Mouse (Mus musculus) urinary bladder, postnatal 4 days (tissue): ENCODE data around the gene A630089N07Rik.
A peak's percentile ranks its signal among the peaks of the same experiment; 100 is the strongest.

Source experiments
- DNase-seq, 2 experiments: peaks; one replicate each; pipeline ENCODE4 v3.0.0; 2021 to 2022; ENCODE audit warnings: low spot score in 2 of 2

A630089N07Rik gene

DNA sequence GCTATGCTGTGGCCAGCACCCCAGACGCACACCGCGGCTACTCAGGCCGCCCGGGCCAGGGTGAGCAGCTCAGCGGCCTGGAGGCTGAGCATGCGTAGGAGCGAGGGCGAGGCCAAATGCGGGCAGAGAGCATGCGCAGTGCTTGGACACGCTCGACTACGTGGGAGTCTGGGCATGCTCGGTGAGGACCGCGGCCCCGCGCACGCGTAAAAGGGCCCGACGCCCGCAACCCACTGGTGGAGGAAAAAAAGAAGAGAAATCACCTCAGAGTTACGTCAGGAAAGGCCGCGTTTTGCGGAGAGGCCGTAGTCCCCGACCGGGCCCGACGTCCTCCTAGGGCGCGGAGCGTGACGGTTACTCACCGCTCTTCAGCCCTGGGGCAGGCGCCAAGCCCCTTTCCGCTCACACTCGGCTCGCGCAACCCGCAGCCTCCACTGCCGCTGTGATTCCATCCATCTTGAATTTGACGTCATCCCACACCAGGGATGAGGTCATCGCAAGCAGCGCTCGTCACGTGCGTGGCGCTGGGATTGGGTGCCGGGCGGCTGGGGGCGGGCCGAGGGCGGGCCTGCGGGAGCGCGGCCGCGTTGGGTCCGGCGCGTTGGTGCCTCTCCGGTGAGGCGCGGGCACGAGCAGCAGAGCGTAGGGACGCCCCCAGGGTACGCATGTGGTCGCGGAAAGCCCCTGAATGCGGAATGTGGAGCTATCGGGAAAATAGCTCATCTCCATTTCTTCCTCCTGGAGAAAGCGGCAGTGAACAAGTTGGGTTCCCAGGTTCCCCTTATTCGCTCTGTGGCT is 119.9 kb downstream of the A630089N07Rik start, which contains the start of the genes C2cd2 and Zbtb21:
TSS of gene C2cd2 (minus strand) at position 448 of the 798 bp plus-strand sequence.
TSS of gene Zbtb21 (minus strand) at position 472 of the 798 bp plus-strand sequence.
- DNase-seq: peak; percentile 95 to 96

DNA sequence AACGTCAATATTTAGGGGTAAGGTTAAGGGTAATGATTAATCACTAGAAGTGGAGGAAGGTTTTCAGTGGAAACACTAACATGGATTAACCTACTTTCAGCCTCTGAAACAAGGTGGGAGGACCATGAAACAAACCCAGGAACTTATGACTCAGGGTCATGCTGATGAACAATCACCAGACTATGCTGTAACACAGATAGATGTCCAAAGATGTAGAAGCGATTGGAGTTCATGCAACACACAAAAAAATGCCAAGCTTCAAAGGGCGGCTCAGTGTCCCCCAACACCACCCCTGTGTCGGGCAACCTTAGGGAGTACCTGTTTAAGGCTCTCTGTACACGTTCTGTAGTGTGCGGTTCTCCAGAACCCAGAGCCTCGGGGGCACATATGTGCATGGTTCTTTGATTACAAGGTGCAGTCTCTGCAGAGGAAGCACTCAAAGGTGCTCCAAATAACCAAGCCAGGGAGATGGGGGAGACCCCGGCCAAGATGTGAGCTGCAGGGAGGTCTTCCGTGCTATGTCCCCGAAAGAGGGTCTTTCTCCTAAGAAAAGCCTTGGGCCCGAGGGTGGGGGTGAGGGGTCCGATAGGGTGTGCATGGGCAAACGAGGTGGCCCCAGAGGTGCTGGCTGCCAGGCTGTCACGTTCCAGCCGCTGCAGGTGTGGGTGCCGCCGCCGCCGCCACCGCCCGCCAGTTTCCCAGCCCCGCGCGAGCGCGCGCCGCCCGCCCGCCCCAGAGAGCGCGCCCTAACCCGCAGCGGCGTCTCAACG is 120.7 kb downstream of the A630089N07Rik start:
- no peak for DNase-seq

DNA sequence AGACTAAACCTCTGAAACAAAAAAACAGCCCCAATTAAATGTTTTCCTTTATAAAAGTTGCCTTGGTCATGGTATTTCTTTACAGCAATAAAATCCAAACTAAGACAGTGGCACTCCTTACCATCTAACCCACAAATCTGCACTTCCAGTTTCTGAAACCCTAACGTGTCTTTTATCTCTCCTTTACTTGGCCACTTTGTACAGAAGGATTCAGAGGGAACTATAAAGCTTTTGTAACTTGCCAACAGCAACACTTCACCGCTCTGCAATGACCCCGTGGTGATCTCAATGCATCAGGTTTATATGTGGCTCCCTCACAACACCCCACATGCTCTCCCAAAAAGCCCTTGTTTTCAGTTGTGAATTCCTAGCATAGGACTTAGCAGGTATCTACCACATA is 121.9 kb downstream of the A630089N07Rik start:
- no peak for DNase-seq

DNA sequence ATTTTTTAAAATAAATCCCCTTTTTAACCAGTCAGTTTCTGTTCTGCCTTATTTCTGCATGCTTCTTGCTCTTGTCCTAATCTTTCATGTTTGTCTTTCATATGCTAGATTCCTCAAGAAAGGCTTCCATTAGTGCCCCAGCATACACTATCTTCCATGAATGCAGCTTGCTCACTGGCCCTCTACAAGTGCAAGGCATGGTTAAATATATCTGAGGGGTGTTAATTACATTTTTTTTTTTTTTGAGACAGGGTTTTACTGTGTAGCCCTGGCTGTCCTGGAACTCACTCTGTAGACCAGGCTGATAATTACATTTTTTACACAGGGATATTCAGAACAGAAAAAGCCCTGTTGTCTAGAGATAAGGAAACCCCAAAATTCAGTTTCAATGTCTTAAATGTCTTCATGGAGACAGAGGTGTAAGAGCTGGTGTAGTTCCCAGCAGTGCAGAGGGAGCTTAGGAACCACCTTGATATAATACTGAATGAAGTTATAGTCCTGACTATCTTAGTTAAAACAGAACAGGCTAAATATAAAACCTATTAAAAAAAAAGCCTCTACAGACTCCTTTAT is 123.8 kb downstream of the A630089N07Rik start:
- no peak for DNase-seq

DNA sequence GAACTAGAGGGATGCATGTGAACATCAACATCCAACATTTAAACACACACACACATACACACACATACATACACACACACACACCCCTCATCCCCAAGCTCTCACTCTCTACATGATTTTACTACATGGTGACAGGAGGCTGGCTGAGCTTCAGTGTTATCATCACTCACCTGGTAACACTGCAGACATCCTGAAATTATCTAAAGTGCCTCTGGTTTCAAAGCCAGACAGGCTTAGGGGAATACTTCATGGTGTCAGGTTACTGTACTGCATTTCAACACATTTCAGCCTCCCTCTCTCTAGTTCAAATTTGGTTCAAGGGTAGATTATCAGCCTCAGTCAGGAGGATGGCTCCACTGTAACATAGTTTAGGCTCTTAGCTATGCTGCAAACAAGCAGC is 124.6 kb downstream of the A630089N07Rik start:
- no peak for DNase-seq

DNA sequence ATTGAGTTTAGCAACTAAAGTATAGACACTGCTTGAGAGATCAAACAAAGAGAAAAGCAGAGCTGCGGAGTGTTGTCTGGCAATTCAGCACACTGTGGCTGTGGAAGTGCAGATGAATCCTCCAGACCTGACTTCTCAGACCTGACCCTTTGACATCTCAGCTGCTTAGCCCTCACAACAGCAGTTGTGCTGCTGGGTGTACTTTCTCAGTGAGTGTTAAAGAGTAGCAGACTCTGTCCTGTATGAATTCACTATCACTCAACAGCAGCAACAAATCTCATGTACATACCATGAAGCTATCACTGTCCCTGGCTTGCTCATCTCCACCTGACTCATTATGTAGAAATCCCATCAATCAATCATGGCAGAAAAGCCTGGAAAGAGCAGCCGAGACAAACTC is 126.2 kb downstream of the A630089N07Rik start:
- no peak for DNase-seq

DNA sequence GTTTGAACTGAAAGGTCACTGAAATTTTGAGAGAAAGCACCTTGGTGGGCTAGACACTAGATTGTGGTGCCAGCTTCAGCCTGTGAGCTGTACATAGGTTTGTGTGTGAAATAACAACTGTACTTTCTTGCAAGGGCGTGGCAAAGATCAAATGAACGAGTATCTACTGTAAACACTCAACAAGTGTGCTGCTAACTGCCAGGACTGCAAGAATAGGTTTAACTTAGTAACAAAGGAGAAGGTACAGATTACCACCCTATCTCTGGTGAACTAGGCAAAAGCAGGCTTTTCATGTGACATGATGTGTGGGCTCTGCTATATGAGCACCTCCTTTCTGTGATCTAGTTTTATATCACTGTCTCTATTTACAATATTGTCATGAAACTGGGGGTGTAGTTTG is 128.9 kb downstream of the A630089N07Rik start:
- no peak for DNase-seq

DNA sequence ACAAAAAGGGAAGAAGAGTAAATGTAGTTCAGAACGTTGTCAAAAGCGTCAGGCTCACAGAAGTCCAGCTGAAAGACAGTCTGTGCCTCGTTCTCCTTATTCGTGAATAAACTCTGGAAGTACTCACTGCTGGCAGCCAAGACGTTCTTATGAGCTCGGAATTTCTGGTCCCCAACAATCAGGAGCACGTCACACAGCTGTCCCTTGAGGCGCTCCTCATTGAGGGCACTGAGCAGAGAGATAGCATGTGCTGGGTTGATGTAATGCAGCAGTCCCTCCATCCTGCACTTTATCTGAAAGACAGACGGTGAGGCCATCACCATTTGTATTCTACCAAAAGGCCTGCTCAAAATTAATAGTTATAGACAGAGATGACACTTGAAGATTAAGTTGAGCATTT is 129.4 kb downstream of the A630089N07Rik start:
- no peak for DNase-seq

DNA sequence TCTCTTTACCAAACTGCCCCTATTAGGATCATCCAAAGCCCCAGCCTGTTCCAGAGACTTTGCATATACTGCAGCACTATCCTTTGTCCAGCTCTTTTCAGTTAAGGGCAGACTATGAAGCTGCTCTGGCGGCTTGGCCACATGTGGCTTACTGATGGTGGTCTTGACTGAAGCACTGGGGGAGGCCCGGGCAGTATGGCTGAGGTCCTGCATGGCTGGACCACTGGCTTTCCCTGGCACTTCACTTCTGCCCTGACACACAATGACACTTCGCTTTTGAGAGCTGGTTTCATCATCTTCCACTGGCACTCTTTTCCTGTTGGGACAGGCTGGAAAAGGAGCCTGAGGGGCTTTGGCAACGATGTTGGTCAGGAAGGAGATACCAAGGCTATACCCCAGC is 129.9 kb downstream of the A630089N07Rik start:
- no peak for DNase-seq
